28 mouse cellular contexts compared by ENCODE assay signal in genomic region chr14:45439387-45439786, GRCm38 (mm10). TPM values are rescaled to one million over a fixed set of nuclear protein-coding genes. Genes with fewer than 3 reads are reported as not detected.
DNase-seq lines count a peak whose midpoint lies in the region; ATAC-seq and TF ChIP-seq lines count a peak whose summit lies in the region.
"Had no signal": no experiment of that assay in that cellular context is flagged by ENCODE, and none has a peak within 500 bp of the region (broad histone marks: within the 10 kb centered on the region; RNA-seq: fewer than 3 reads in every experiment).

No protein-coding gene starts in this region.

- no peak for TF ChIP-seq CTCF in kidney, adult 2 months (conservative IDR thresholded peaks at IDR 0.05; ENCODE audit: insufficient read depth, insufficient read length, low read depth, low read length)
- no peak for TF ChIP-seq CTCF in kidney, postnatal 0 days (IDR thresholded peaks at IDR 0.05; ENCODE audit: low read depth)

- WGBS in kidney, adult 2 months: 91% methylated on average over 9 of the region's 9 CpGs
- WGBS in kidney, postnatal 0 days: 79% methylated on average over 9 of the region's 9 CpGs
- WGBS in embryonic facial prominence, embryonic 10.5 days: 73% methylated on average over 9 of the region's 9 CpGs
- 48% methylated on average over 9 of the region's 9 CpGs for WGBS in limb, embryonic 12.5 days

- no peaks in the 10 kb centered on the region for H3K27me3 ChIP-seq in kidney, adult 2 months (replicated peaks; ENCODE audit: control insufficient read depth, insufficient read depth, low read length)
- no peaks in the 10 kb centered on the region for H3K27me3 ChIP-seq in kidney, postnatal 0 days (ENCODE audit: insufficient read depth, low read length)
- H3K27me3 ChIP-seq in embryonic facial prominence, embryonic 10.5 days (replicated peaks; ENCODE audit: low read depth, poor library complexity, severe bottlenecking): no peaks in the 10 kb centered on the region
- no peaks in the 10 kb centered on the region for H3K27me3 ChIP-seq in limb, embryonic 12.5 days
- H3K27me3 ChIP-seq: CH12.LX; embryonic facial prominence, embryonic 12.5 days; embryonic facial prominence, embryonic 15.5 days; heart, embryonic 12.5 days; heart, embryonic 15.5 days; Patski had no signal

- no peak overlapping the region for H3K4me2 ChIP-seq in kidney, postnatal 0 days (ENCODE audit: low read length)
- H3K4me2 ChIP-seq in limb, embryonic 12.5 days: no peak overlapping the region
- H3K4me2 ChIP-seq: embryonic facial prominence, embryonic 12.5 days; embryonic facial prominence, embryonic 15.5 days; heart, embryonic 12.5 days; heart, embryonic 15.5 days; hindbrain, embryonic 14.5 days had no signal

- peaks cover 12% of the 10 kb centered on the region; the same call in 1 of the 2 replicates for H3K4me1 ChIP-seq in kidney, adult 2 months (ENCODE audit: control insufficient read depth, insufficient read depth, low read length)
- H3K4me1 ChIP-seq in kidney, postnatal 0 days (replicated peaks; ENCODE audit: insufficient read depth, low read length): peaks cover 11% of the 10 kb centered on the region; the same call in 1 of the 2 replicates
- peaks cover 60% of the 10 kb centered on the region for H3K4me1 ChIP-seq in embryonic facial prominence, embryonic 10.5 days
- H3K4me1 ChIP-seq in limb, embryonic 12.5 days (replicated peaks): peaks cover 53% of the 10 kb centered on the region

- no peak for ATAC-seq in kidney, postnatal 0 days (replicated peaks; ENCODE audit: low FRiP score, low read depth)
- no peak for ATAC-seq in limb, embryonic 12.5 days (ENCODE audit: insufficient number of reproducible peaks, insufficient read depth, low FRiP score, low TSS enrichment, low read depth)
- ATAC-seq: forebrain, embryonic 14.5 days; forebrain, postnatal 0 days; Patski had no signal

- no peak for TF ChIP-seq POLR2A in kidney, adult 2 months (IDR thresholded peaks at IDR 0.05; ENCODE audit: low read depth, low read length)

- no peak overlapping the region for H3K4me3 ChIP-seq in kidney, adult 2 months (ENCODE audit: insufficient read depth, low read depth, low read length)
- no peak overlapping the region for H3K4me3 ChIP-seq in kidney, postnatal 0 days (replicated peaks; ENCODE audit: low read depth, low read length)
- no peak overlapping the region for H3K4me3 ChIP-seq in embryonic facial prominence, embryonic 10.5 days
- no peak overlapping the region for H3K4me3 ChIP-seq in limb, embryonic 12.5 days (replicated peaks)
- H3K4me3 ChIP-seq: embryonic facial prominence, embryonic 12.5 days; embryonic facial prominence, embryonic 15.5 days; gastrocnemius, adult 2 months; heart, embryonic 12.5 days; heart, embryonic 15.5 days had no signal

- H3K27ac ChIP-seq in kidney, adult 2 months (ENCODE audit: insufficient read depth, low read depth, low read length): peak overlapping the region; percentile 37; the same call in 1 of the 2 replicates
- peak overlapping the region; percentile 54; the same call in 1 of the 2 replicates for H3K27ac ChIP-seq in kidney, postnatal 0 days
- H3K27ac ChIP-seq in embryonic facial prominence, embryonic 10.5 days (replicated peaks): peak overlapping the region; percentile 66; the same call in 1 of the 2 replicates
- peak overlapping the region; percentile 45; the same call in 1 of the 2 replicates for H3K27ac ChIP-seq in limb, embryonic 12.5 days
- H3K27ac ChIP-seq: embryonic facial prominence, embryonic 12.5 days; embryonic facial prominence, embryonic 15.5 days; gastrocnemius, adult 2 months; heart, embryonic 15.5 days; hindbrain, embryonic 14.5 days had no signal

- DNase-seq in kidney, adult 2 months: no peak
- DNase-seq in kidney, adult 9 months: no peak
- no peak for DNase-seq in kidney, postnatal 0 days (ENCODE audit: low spot score)
- no peak for DNase-seq in kidney, postnatal 36 days
- no peak for DNase-seq in embryonic facial prominence, embryonic 10.5 days (ENCODE audit: low spot score)
- DNase-seq in spleen, postnatal 10 days (ENCODE audit: low spot score in 2 of 2): no peak
- DNase-seq: adrenal gland, postnatal 10 days; adrenal gland, postnatal 36 days; B cell, adult 2 months; cerebellum, adult 18-20 months; cerebellum, adult 9-10 months; cerebellum, postnatal 14 days; forebrain, postnatal 0 days; gastrocnemius, adult 2 months; gastrocnemius, postnatal 14 days; heart, adult 18-20 months; heart, postnatal 10 days; heart, postnatal 36 days had no signal

- no peak overlapping the region for H3K9ac ChIP-seq in kidney, postnatal 0 days (ENCODE audit: low read depth, low read length)
- no peak overlapping the region for H3K9ac ChIP-seq in limb, embryonic 12.5 days (replicated peaks)
- H3K9ac ChIP-seq: embryonic facial prominence, embryonic 12.5 days; embryonic facial prominence, embryonic 15.5 days; forebrain, postnatal 0 days; heart, embryonic 12.5 days; heart, embryonic 15.5 days; hindbrain, embryonic 14.5 days had no signal

- H3K9me3 ChIP-seq in kidney, postnatal 0 days (replicated peaks; ENCODE audit: low read length): no peaks in the 10 kb centered on the region
- no peaks in the 10 kb centered on the region for H3K9me3 ChIP-seq in embryonic facial prominence, embryonic 10.5 days
- no peaks in the 10 kb centered on the region for H3K9me3 ChIP-seq in limb, embryonic 12.5 days
- H3K9me3 ChIP-seq: embryonic facial prominence, embryonic 12.5 days; embryonic facial prominence, embryonic 15.5 days; G1E; heart, embryonic 12.5 days; heart, embryonic 15.5 days had no signal

- H3K36me3 ChIP-seq in kidney, adult 2 months (ENCODE audit: control insufficient read depth, insufficient read depth, low read length): no peaks in the 10 kb centered on the region
- H3K36me3 ChIP-seq in kidney, postnatal 0 days (ENCODE audit: insufficient read depth, low read length): no peaks in the 10 kb centered on the region
- H3K36me3 ChIP-seq in embryonic facial prominence, embryonic 10.5 days (replicated peaks): no peaks in the 10 kb centered on the region
- no peaks in the 10 kb centered on the region for H3K36me3 ChIP-seq in limb, embryonic 12.5 days
- H3K36me3 ChIP-seq: embryonic facial prominence, embryonic 12.5 days; embryonic facial prominence, embryonic 15.5 days; G1E; heart, embryonic 12.5 days; heart, embryonic 15.5 days had no signal

RNA-seq across cellular contexts. Expression of gene Gnpnat1, which starts 34.7 kb away (rescaled TPM):
- polyA plus RNA-seq in kidney, adult 2 months (2012; rRNA removed): 8.0 and 10.1 TPM in 2 replicates
- polyA plus RNA-seq in kidney, postnatal 0 days (2015; fragmentation: Nextera tagmentation; extraction: Ambion mirVana): 79.0 and 83.3 TPM in 2 replicates
- polyA plus RNA-seq in embryonic facial prominence, embryonic 10.5 days (2016; fragmentation: Nextera tagmentation; extraction: Ambion mirVana): 54.6 and 57.0 TPM in 2 replicates
- polyA plus RNA-seq in limb, embryonic 12.5 days (2016; fragmentation: Nextera tagmentation; extraction: Ambion mirVana): 48.1 and 49.9 TPM in 2 replicates
